Mouse (Mus musculus): Measurements from ENCODE around the gene 1700001J03Rik.
"Not testable (repeated sequence)": the region's sequence is repeated elsewhere in the genome, so short reads cannot be mapped to it uniquely, and the experiment has no call there.

The 1700001J03Rik gene

GRCm38 (mm10) chr5:146188144-146188543, 3.0 kb upstream of the 1700001J03Rik start:
- no peak for DNase-seq (ENCODE audit: low spot score in 2 of 2)

GRCm38 (mm10) chr5:146187441-146187840, 2.3 kb upstream of the 1700001J03Rik start:
- peak; percentile 34 to 71 for DNase-seq (ENCODE audit: low spot score in 2 of 2)

- DNase-seq (ENCODE audit: low spot score in 2 of 2), result peak in 1 of 2 experiments; percentile 24
These were observed 12.4 kb downstream of the 1700001J03Rik start for GRCm38 (mm10) chr5:146172744-146173143.

- DNase-seq (ENCODE audit: low spot score in 2 of 2), result not testable (repeated sequence)
These were observed 14.5 kb downstream of the 1700001J03Rik start, which contains the start of gene Gm6309 for GRCm38 (mm10) chr5:146170621-146171020. Gene Gm6309, minus strand, starts transcription at chr5:146170721.

GRCm38 (mm10) chr5:146160439-146160838, 24.7 kb downstream of the 1700001J03Rik start, which contains the start of gene Gm5565:
Gene Gm5565, minus strand, starts transcription at chr5:146160539.
- not testable (repeated sequence) for DNase-seq (ENCODE audit: low spot score in 2 of 2)

- DNase-seq (ENCODE audit: low spot score in 2 of 2), result not testable (repeated sequence)
These were observed 26.8 kb downstream of the 1700001J03Rik start for GRCm38 (mm10) chr5:146158326-146158725.

GRCm38 (mm10) chr5:146150454-146150853, 34.6 kb downstream of the 1700001J03Rik start:
- no peak for DNase-seq (ENCODE audit: low spot score in 2 of 2)

- DNase-seq (ENCODE audit: low spot score in 2 of 2), result no peak
These were observed 37.2 kb downstream of the 1700001J03Rik start for GRCm38 (mm10) chr5:146147903-146148302.
